Mouse (Mus musculus): ENCODE results near the gene Wnt3.

The Wnt3 gene

GRCm38 (mm10) chr11:103763410-103764163 lies 10.4 kb upstream of the Wnt3 start:
- TF ChIP-seq GATA4 (IDR thresholded peaks at IDR 0.05; ENCODE audit: insufficient replicate concordance, low read length) = no peak

GRCm38 (mm10) chr11:103764601-103765000 lies 9.3 kb upstream of the Wnt3 start:
- no peak for TF ChIP-seq GATA4 (IDR thresholded peaks at IDR 0.05; ENCODE audit: insufficient replicate concordance, low read length)

- TF ChIP-seq GATA4 (IDR thresholded peaks at IDR 0.05; ENCODE audit: insufficient replicate concordance, low read length) = no peak
Observed at GRCm38 (mm10) chr11:103765556-103766011, 8.4 kb upstream of the Wnt3 start.

GRCm38 (mm10) chr11:103771160-103771817 lies 2.7 kb upstream of the Wnt3 start:
- no peak for TF ChIP-seq GATA4 (IDR thresholded peaks at IDR 0.05; ENCODE audit: insufficient replicate concordance, low read length)

GRCm38 (mm10) chr11:103772505-103773386 lies 1.2 kb upstream of the Wnt3 start:
- TF ChIP-seq GATA4 (IDR thresholded peaks at IDR 0.05; ENCODE audit: insufficient replicate concordance, low read length) = no peak

- no peak for TF ChIP-seq GATA4 (IDR thresholded peaks at IDR 0.05; ENCODE audit: insufficient replicate concordance, low read length)
Observed at GRCm38 (mm10) chr11:103774228-103774530, 229 bp downstream of the Wnt3 start.

- no peak for TF ChIP-seq GATA4 (IDR thresholded peaks at IDR 0.05; ENCODE audit: insufficient replicate concordance, low read length)
Observed at GRCm38 (mm10) chr11:103780152-103780551, 6.2 kb downstream of the Wnt3 start.

- TF ChIP-seq GATA4 (IDR thresholded peaks at IDR 0.05; ENCODE audit: insufficient replicate concordance, low read length) = no peak
Observed at GRCm38 (mm10) chr11:103789951-103790350, 16.0 kb downstream of the Wnt3 start.

- TF ChIP-seq GATA4 (IDR thresholded peaks at IDR 0.05; ENCODE audit: insufficient replicate concordance, low read length) = no peak
Observed at GRCm38 (mm10) chr11:103801128-103801527, 27.2 kb downstream of the Wnt3 start.

GRCm38 (mm10) chr11:103804126-103804525 lies 30.2 kb downstream of the Wnt3 start:
- TF ChIP-seq GATA4 (IDR thresholded peaks at IDR 0.05; ENCODE audit: insufficient replicate concordance, low read length) = no peak

- TF ChIP-seq GATA4 (IDR thresholded peaks at IDR 0.05; ENCODE audit: insufficient replicate concordance, low read length) = no peak
Observed at GRCm38 (mm10) chr11:103804804-103805203, 30.9 kb downstream of the Wnt3 start.

GRCm38 (mm10) chr11:103807966-103808365 lies 34.0 kb downstream of the Wnt3 start:
- TF ChIP-seq GATA4 (IDR thresholded peaks at IDR 0.05; ENCODE audit: insufficient replicate concordance, low read length) = no peak

GRCm38 (mm10) chr11:103808771-103809610 lies 35.0 kb downstream of the Wnt3 start:
- TF ChIP-seq GATA4 (IDR thresholded peaks at IDR 0.05; ENCODE audit: insufficient replicate concordance, low read length) = no peak

- TF ChIP-seq GATA4 (IDR thresholded peaks at IDR 0.05; ENCODE audit: insufficient replicate concordance, low read length) = no peak
Observed at GRCm38 (mm10) chr11:103809611-103810598, 36.0 kb downstream of the Wnt3 start.

All from liver, adult (tissue).